Mouse (Mus musculus) olfactory bulb, adult 2 months (tissue): ENCODE data around the gene Mycbp.

ENCODE experiments used
- CTCF ChIP-seq: fragments of 200-500 bp; IDR thresholded peaks from 2 replicates; pipeline ENCODE4 v1.5.1; 2012; ENCODE audit warnings: low read depth, mild to moderate bottlenecking, low read length, moderate library complexity; ENCODE audit not compliant: insufficient read depth
- POLR2A ChIP-seq: fragments of 200-500 bp; IDR thresholded peaks from 2 replicates; pipeline ENCODE4 v1.6.1; 2012; ENCODE audit warnings: mild to moderate bottlenecking, low read depth, low read length, moderate library complexity; ENCODE audit not compliant: insufficient read depth

GRCm38 (mm10) chr4:123957492-123957808 lies 52.8 kb downstream of the Mycbp start:
- TF ChIP-seq CTCF (no peak), POLR2A (no peak)
